Mouse (Mus musculus): ENCODE data around the gene Hyal2. TPM values are rescaled to one million over a fixed set of nuclear protein-coding genes. Genes with fewer than 3 reads are reported as not detected.
"Not testable (repeated sequence)": the region's sequence is repeated elsewhere in the genome, so short reads cannot be mapped to it uniquely, and the experiment has no call there.

Hyal2 gene
- polyA plus RNA-seq, 1 experiment from 2014 or later: 93.6 TPM

GRCm38 (mm10) chr9:107556346-107556745 lies 11.4 kb upstream of the Hyal2 start:
- Histone ChIP-seq H3K27ac (no peak overlapping the region), H3K4me3 (no peak overlapping the region), H3K27me3 (replicated peaks) (peaks cover 18% of the 10 kb centered on the region), H3K4me2 (replicated peaks) (peak overlapping the region; percentile 96), H3K4me1 (peaks cover 40% of the 10 kb centered on the region), H3K36me3 (peaks cover 48% of the 10 kb centered on the region), H3K9me3 (no peaks in the 10 kb centered on the region), H3K9ac (no peak overlapping the region)
- 83% methylated on average over 3 of the region's 3 CpGs for WGBS
- no peak for ATAC-seq (ENCODE audit: low FRiP score, low read depth)

DNA sequence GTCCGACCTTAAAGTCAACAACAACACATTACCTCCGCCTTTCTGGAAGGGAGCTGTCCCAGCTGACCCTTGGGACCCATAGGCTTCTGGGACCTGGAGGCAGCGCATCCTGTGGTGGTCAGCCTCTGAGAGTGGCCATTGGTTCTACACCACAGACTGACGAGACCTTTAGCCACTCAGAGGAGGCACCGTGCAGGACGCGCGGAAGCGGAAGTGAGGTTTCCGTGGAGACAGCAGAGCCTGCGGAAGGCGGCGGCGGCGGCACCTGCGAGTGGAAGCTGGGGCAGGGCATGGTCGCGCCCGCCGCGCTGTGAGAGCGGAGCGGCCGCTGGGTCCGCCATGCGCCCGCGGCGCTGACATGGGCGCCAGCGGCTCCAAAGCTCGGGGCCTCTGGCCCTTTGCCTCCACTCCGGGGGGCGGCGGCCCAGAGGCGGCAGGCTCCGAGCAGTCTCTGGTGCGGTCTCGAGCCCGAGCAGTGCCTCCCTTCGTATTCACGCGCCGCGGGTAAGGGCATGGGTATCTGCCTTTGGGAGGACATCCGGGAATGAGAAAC lies 4.6 kb upstream of the Hyal2 start, which contains the start of gene Tusc2:
Gene Tusc2 (plus strand): TSS at position 227 of the 553 bp plus-strand sequence.
- H3K9me3 ChIP-seq: no peaks in the 10 kb centered on the region
- 0 out of 2 replicates have a peak within 1 kb of the TSS, but pooled peaks have one; percentile 42 for H3K27ac ChIP-seq
- H3K4me2 ChIP-seq (replicated peaks): peak within 1 kb of the TSS; percentile 90
- under 1% methylated on average over 46 of the region's 46 CpGs for WGBS
- H3K4me3 ChIP-seq: peak within 1 kb of the TSS; percentile 96
- no peaks in the 10 kb centered on the region for H3K27me3 ChIP-seq (replicated peaks)
- ATAC-seq (ENCODE audit: low FRiP score, low read depth): peak; percentile 91
- H3K36me3 ChIP-seq: peaks cover 53% of the 10 kb centered on the region
- H3K4me1 ChIP-seq: peaks cover 25% of the 10 kb centered on the region
- H3K9ac ChIP-seq: peak within 1 kb of the TSS; percentile 90

GRCm38 (mm10) chr9:107565556-107565955 lies 2.2 kb upstream of the Hyal2 start:
- ATAC-seq (ENCODE audit: low FRiP score, low read depth); H3K9me3 ChIP-seq; H3K9ac ChIP-seq; H3K27ac ChIP-seq; H3K27me3 ChIP-seq (replicated peaks); H3K4me3 ChIP-seq: not testable (repeated sequence)
- 49% methylated on average over 5 of the region's 5 CpGs for WGBS
- H3K4me2 ChIP-seq (replicated peaks): peak overlapping the region; percentile 90; the same call in 1 of the 2 replicates
- H3K4me1 ChIP-seq: peaks cover 40% of the 10 kb centered on the region
- H3K36me3 ChIP-seq: peaks cover 33% of the 10 kb centered on the region

- Histone ChIP-seq H3K4me2 (replicated peaks) (no peak overlapping the region), H3K4me1 (peaks cover 46% of the 10 kb centered on the region), H3K9me3 (no peaks in the 10 kb centered on the region), H3K4me3 (no peak overlapping the region), H3K9ac (no peak overlapping the region), H3K36me3 (peaks cover 33% of the 10 kb centered on the region), H3K27ac (no peak overlapping the region), H3K27me3 (replicated peaks) (no peaks in the 10 kb centered on the region)
- ATAC-seq (ENCODE audit: low FRiP score, low read depth): no peak
- WGBS: 61% methylated on average over 15 of the region's 15 CpGs
Observed at GRCm38 (mm10) chr9:107566041-107566709, 1.6 kb upstream of the Hyal2 start.

GRCm38 (mm10) chr9:107566855-107567254 lies 890 bp upstream of the Hyal2 start:
- Histone ChIP-seq H3K9ac (no peak overlapping the region), H3K4me2 (replicated peaks) (peak overlapping the region; percentile 90), H3K4me1 (peaks cover 53% of the 10 kb centered on the region), H3K4me3 (no peak overlapping the region), H3K27ac (no peak overlapping the region), H3K27me3 (replicated peaks) (no peaks in the 10 kb centered on the region), H3K9me3 (no peaks in the 10 kb centered on the region), H3K36me3 (peaks cover 33% of the 10 kb centered on the region)
- no peak for ATAC-seq (ENCODE audit: low FRiP score, low read depth)
- 69% methylated on average over 3 of the region's 3 CpGs for whole genome bisulfite sequencing

- H3K36me3 ChIP-seq: peaks cover 44% of the 10 kb centered on the region
- peaks cover 53% of the 10 kb centered on the region for H3K4me1 ChIP-seq
- peak overlapping the region; percentile 72 for H3K9ac ChIP-seq
- under 1% methylated on average over 41 of the region's 41 CpGs for WGBS
- H3K27ac ChIP-seq: peak overlapping the region; percentile 51
- peak; percentile 88 for ATAC-seq (ENCODE audit: low FRiP score, low read depth)
- no peaks in the 10 kb centered on the region for H3K9me3 ChIP-seq
- no peaks in the 10 kb centered on the region for H3K27me3 ChIP-seq (replicated peaks)
- peak overlapping the region; percentile 90 for H3K4me2 ChIP-seq (replicated peaks)
- H3K4me3 ChIP-seq: peak overlapping the region; percentile 60
Observed at GRCm38 (mm10) chr9:107568331-107569261, 851 bp downstream of the Hyal2 start.

DNA sequence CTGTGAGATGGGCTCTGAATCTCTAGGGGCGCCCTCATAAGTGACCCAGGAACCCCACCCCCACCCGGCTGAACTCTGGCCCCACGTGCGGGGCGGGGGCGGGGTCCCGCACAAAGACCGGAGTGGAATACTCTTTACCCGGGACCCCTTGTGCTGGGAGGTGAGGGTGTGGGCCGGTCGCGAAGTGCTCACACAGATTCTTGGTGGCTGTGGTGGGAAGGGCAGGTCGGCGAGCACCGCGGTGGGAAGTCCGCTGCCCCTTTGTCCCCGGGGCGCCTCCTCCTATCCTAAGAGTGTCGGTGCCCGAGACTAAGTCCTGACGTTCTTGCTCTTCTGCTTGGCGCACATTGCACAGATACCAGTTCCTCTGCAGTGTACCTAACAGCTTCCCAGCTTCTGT lies 1.5 kb downstream of the Hyal2 start:
- H3K4me1 ChIP-seq: peaks cover 46% of the 10 kb centered on the region
- H3K36me3 ChIP-seq: peaks cover 49% of the 10 kb centered on the region
- H3K27me3 ChIP-seq (replicated peaks): no peaks in the 10 kb centered on the region
- H3K4me3 ChIP-seq: peak overlapping the region; percentile 60
- no peaks in the 10 kb centered on the region for H3K9me3 ChIP-seq
- under 1% methylated on average over 23 of the region's 23 CpGs for WGBS
- peak; percentile 46 for ATAC-seq (ENCODE audit: low FRiP score, low read depth)
- H3K27ac ChIP-seq: peak overlapping the region; percentile 51; the same call in 1 of the 2 replicates
- H3K9ac ChIP-seq: peak overlapping the region; percentile 72
- H3K4me2 ChIP-seq (replicated peaks): peak overlapping the region; percentile 90

DNA sequence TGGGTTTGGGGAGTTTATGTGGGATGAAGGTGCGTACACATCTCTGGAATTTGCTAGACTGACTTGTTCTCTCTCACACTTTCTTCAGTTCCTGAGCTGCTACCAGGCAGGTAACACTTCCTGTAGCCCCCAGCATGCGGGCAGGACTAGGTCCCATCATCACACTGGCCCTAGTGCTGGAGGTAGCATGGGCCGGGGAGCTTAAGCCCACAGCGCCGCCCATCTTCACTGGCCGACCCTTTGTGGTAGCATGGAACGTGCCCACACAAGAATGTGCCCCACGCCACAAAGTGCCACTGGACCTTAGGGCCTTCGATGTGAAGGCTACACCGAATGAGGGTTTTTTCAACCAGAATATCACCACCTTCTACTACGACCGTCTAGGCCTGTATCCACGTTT lies 2.3 kb downstream of the Hyal2 start:
- Histone ChIP-seq H3K27ac (no peak overlapping the region), H3K4me3 (peak overlapping the region; percentile 60), H3K9ac (peak overlapping the region; percentile 72), H3K4me1 (peaks cover 45% of the 10 kb centered on the region), H3K36me3 (peaks cover 53% of the 10 kb centered on the region), H3K27me3 (replicated peaks) (no peaks in the 10 kb centered on the region), H3K4me2 (replicated peaks) (peak overlapping the region; percentile 90), H3K9me3 (no peaks in the 10 kb centered on the region)
- ATAC-seq (ENCODE audit: low FRiP score, low read depth): no peak
- 59% methylated on average over 13 of the region's 13 CpGs for WGBS

DNA sequence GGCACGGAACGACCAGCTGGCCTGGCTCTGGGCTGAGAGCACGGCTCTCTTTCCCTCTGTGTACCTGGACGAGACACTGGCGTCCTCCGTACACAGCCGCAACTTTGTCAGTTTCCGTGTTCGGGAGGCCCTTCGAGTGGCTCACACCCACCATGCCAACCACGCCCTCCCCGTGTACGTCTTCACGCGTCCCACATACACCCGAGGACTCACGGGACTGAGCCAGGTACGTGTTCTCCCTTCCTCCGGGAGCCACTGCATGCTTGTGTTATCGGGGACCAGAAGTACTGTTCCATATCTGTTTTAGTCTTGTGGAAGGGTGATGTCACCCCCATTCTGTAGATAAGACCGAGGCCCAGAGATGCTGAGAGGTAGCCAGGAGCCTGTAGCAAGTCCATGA lies 3.1 kb downstream of the Hyal2 start:
- Histone ChIP-seq H3K4me1 (peaks cover 45% of the 10 kb centered on the region), H3K4me3 (peak overlapping the region; percentile 60; the same call in 1 of the 2 replicates), H3K4me2 (replicated peaks) (peak overlapping the region; percentile 90), H3K27ac (no peak overlapping the region), H3K9ac (no peak overlapping the region), H3K36me3 (peaks cover 46% of the 10 kb centered on the region), H3K27me3 (replicated peaks) (no peaks in the 10 kb centered on the region), H3K9me3 (no peaks in the 10 kb centered on the region)
- no peak for ATAC-seq (ENCODE audit: low FRiP score, low read depth)
- WGBS: 96% methylated on average over 21 of the region's 21 CpGs

DNA sequence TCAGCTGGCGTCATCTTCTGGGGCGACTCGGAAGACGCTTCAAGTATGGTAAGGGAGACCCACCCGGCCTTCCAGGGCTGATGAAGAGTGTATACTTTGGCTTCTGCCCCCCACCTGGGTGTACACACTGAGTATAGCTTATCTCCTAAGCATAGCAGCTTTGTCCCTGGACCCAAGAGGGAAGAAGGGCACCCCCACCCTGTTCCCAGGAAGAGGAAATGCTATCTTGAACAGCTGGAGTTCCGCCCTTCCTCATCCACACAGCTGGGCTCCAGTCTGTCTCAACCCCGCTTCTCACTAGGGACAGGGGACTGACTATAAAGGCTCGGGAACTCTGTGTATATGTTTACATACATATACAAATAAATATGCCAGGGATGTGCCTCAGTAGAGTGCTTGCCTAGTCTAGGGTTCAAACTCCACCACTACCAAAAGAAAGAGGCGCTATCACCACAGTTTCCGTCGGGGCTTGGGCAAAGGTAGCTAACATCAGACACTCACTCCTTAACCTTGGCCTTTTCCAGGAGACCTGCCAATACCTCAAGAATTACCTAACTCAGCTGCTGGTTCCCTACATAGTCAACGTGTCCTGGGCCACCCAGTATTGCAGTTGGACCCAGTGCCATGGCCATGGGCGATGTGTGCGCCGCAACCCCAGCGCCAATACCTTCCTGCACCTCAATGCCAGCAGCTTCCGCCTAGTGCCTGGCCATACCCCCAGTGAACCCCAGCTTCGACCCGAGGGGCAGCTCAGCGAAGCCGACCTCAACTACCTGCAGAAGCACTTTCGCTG lies 4.0 kb downstream of the Hyal2 start:
- WGBS: 95% methylated on average over 22 of the region's 22 CpGs

DNA sequence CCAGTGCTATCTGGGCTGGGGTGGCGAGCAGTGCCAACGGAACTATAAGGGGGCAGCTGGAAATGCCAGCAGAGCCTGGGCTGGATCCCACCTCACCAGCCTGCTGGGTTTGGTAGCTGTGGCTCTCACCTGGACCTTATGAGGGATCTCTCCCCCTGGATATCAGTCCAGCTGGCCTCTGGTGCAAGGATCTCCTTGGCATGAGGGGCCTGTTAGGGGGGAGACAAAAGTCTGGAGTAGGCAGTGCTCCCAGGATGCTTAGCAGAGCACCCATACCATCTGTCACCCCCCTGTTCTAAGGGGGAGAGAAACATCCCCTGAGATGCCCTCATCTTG lies 4.5 kb downstream of the Hyal2 start:
- Histone ChIP-seq H3K4me1 (peaks cover 55% of the 10 kb centered on the region), H3K4me3 (no peak overlapping the region), H3K9ac (no peak overlapping the region), H3K9me3 (no peaks in the 10 kb centered on the region), H3K4me2 (replicated peaks) (0 out of 2 replicates have a peak overlapping the region, but pooled peaks have one; percentile 24), H3K36me3 (peaks cover 46% of the 10 kb centered on the region), H3K27me3 (replicated peaks) (no peaks in the 10 kb centered on the region), H3K27ac (no peak overlapping the region)
- ATAC-seq (ENCODE audit: low FRiP score, low read depth): no peak
- 100% methylated on average over 2 of the region's 2 CpGs for WGBS

More for the DNA sequence above, 4.0 kb downstream of the Hyal2 start:
- Histone ChIP-seq H3K36me3 (peaks cover 46% of the 10 kb centered on the region), H3K4me3 (no peak overlapping the region), H3K27me3 (replicated peaks) (no peaks in the 10 kb centered on the region), H3K9ac (no peak overlapping the region), H3K9me3 (no peaks in the 10 kb centered on the region), H3K4me1 (peaks cover 53% of the 10 kb centered on the region), H3K4me2 (replicated peaks) (peak overlapping the region; percentile 90), H3K27ac (no peak overlapping the region)
- ATAC-seq (ENCODE audit: low FRiP score, low read depth): no peak

Measured in neural tube, embryonic 12.5 days (tissue).